Mouse (Mus musculus): ENCODE data around the gene Rab33b.
A peak's percentile ranks its signal among the peaks of the same experiment; 100 is the strongest.
"Not testable (repeated sequence)": the region's sequence is repeated elsewhere in the genome, so short reads cannot be mapped to it uniquely, and the experiment has no call there.

Rab33b gene

GRCm38 (mm10) chr3:51483741-51484359 lies at the start of gene Rab33b:
Rab33b (plus strand) TSS chr3:51483920.
- peak; percentile 98 for DNase-seq (ENCODE audit: low read depth, low spot score)

DNA sequence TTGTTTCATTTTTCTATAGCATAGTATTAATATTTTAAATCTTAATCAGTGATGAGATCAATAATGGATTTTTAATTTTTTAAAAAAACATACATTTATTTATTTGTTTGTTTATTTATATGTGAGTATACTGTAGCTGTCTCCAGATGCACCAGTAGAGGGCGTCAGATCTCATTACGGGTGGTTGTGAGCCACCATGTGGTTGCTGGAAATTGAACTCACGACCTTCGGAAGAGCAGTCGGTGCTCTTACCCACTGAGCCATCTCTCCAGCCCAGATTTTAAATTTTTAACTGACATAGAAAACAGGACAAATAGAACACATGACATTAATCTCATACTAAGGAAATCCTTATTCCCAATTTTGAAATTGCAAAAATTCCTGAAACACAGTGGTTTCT lies 49.4 kb upstream of the Rab33b start:
- DNase-seq (ENCODE audit: low read depth, low spot score): not testable (repeated sequence)

GRCm38 (mm10) chr3:51434871-51435595 lies 48.7 kb upstream of the Rab33b start:
- DNase-seq (ENCODE audit: low read depth, low spot score): no peak

DNA sequence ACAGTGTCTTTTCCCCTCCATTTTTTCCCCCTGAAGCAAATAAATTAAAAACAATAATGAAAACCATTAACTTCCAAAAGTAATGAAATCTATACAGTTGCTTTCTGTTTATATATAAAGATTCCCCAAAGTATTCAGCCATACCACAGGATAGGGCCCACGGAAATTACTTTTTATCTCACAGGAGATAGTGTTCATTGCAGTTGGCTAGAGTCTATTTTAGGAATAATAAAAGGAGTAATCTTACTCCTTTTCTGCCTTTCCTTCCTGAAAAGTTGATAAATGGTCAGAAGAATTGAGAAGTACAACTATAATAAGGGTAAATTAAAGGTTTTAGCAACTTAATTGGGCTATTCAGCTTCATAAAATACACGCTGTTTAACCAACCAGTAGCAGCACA lies 15.2 kb upstream of the Rab33b start:
- no peak for DNase-seq (ENCODE audit: low read depth, low spot score)

GRCm38 (mm10) chr3:51475706-51476105 lies 8.0 kb upstream of the Rab33b start:
- no peak for DNase-seq (ENCODE audit: low read depth, low spot score)

GRCm38 (mm10) chr3:51479893-51480292 lies 3.8 kb upstream of the Rab33b start:
- no peak for DNase-seq (ENCODE audit: low read depth, low spot score)

- peak; percentile 86 for DNase-seq (ENCODE audit: low read depth, low spot score)
Measured at GRCm38 (mm10) chr3:51481059-51481458, 2.7 kb upstream of the Rab33b start.

GRCm38 (mm10) chr3:51481881-51482280 lies 1.8 kb upstream of the Rab33b start:
- DNase-seq (ENCODE audit: low read depth, low spot score): no peak

- DNase-seq (ENCODE audit: low read depth, low spot score): no peak
Measured at GRCm38 (mm10) chr3:51482781-51483180, 939 bp upstream of the Rab33b start.

- no peak for DNase-seq (ENCODE audit: low read depth, low spot score)
Measured at GRCm38 (mm10) chr3:51484370-51484769, 650 bp downstream of the Rab33b start.

DNA sequence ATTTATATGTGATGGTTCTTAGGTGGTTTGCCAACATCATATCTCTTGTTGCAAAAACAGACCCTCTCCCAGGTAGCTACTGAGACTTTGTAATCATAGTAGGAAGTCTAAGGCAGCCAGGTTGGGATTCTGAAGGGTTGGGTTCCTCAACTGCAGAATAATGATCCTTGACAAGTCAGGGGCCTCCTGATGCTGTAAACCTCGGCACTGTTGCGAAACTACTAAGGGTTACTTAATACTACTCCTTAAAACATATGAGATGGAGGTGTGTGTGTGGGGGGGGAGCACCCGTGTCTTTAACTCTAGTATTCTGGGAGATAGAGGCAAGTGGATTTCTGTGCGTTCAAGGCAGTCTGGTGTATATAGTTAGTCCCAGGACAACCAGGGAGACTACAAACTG lies 1.6 kb downstream of the Rab33b start:
- no peak for DNase-seq (ENCODE audit: low read depth, low spot score)

GRCm38 (mm10) chr3:51486491-51487195 lies 2.9 kb downstream of the Rab33b start:
- no peak for DNase-seq (ENCODE audit: low read depth, low spot score)

DNA sequence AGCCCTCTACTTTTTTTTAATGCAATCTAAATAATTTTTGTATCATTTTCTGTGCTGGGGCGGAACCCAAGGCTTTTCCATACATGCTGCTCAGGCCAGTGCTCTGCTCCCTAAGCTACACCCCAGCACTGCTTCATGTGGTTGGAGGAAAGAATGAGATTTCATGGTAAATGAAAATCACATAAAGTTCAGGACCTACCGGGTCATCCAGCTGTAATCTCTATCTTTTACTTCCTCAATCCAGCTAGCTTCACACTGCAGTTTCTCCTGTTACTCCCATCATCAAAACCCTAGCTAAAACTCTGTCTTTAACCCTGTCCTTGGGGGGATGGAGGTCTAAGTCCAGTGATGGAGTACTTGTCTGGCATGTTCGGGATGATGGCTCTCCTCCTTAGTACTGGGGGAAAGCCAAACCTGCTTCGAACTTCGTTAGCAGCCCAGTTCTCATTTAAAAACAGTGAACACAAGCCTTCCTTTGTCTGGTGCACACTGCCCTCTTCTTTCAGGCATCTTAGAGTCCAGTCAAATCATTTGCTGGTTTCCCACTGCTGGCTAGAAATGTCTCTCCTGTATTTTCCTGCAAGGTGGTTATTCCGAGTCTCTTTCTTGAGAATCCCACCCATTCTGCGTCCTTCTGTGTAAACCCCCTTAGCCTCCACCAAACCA lies 6.5 kb downstream of the Rab33b start:
- DNase-seq (ENCODE audit: low read depth, low spot score): no peak

DNA sequence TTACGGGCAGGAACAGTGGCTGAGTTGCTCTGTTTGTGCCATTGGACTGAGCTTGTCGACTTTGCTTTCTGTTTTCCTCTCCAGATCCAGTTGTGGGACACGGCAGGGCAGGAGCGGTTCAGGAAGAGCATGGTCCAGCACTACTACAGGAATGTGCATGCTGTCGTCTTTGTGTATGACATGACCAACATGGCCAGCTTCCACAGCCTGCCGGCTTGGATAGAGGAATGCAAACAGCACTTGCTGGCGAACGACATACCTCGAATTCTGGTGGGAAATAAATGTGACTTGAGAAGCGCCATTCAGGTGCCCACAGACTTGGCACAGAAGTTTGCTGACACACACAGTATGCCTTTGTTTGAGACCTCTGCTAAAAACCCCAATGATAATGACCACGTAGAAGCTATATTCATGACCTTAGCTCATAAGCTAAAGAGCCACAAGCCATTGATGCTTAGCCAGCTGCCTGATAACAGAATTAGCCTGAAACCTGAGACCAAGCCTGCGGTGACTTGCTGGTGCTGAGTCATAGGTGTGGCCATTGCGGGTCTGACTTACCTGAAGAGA lies 9.6 kb downstream of the Rab33b start:
- DNase-seq (ENCODE audit: low read depth, low spot score): no peak

GRCm38 (mm10) chr3:51494466-51494865 lies 10.7 kb downstream of the Rab33b start:
- no peak for DNase-seq (ENCODE audit: low read depth, low spot score)

DNA sequence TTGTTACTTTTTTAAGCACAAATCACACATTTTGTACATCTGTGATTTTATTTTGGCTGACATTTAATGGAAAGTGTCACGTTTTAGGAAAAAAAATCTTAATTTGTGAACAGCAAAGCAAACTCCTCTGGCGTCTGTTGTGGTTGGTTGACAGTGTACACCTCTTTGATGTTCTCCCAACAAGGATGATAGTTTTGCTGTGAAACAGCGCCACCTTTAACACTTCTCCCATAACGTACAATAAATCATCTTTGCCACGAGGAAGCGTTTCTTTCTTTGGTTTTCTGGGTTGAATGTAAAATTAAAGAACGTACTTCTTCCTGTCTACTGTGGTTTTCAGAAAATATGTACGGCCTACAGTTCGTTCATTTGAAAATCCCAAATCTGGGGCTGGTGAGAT lies 11.9 kb downstream of the Rab33b start:
- peak; percentile 60 for DNase-seq (ENCODE audit: low read depth, low spot score)

DNA sequence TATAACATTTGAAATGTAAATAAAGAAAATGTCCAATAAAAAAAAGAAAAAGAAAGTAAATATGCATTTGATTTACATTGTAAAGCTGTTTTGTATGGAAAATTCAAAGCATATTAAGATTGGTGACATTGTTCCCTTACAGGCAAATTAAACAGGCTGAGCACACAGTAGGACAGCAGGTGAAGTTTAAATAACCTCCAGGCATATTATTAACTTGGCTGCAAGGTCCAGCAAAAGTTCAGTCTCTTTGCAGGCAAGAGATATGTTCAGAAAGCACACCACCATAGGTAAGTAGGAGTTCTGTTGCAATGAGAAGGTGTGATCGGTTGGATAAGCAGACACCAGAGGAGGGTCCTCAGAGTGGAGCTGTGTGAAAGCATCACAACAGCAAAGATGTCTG lies 14.3 kb downstream of the Rab33b start:
- no peak for DNase-seq (ENCODE audit: low read depth, low spot score)

- no peak for DNase-seq (ENCODE audit: low read depth, low spot score)
Measured at GRCm38 (mm10) chr3:51498659-51499058, 14.9 kb downstream of the Rab33b start.

DNA sequence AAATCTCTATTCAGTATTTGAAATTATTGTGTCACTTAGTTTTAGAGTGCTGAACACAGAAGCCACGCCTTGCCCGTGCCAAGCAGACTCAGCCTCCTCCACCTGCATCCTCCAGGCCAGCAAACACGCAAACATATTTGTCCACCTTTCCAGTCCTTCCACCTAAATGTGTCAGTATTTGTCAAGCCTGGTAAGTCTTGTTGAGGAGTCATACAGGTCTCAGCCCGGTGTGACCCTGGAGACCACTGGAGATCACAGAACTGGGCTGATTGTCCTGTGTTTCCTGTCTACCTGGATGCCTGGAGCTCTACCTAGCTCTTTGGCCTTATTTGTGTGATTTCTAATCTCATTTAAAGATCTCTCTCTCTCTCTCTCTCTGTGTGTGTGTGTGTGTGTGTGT lies 16.2 kb downstream of the Rab33b start:
- DNase-seq (ENCODE audit: low read depth, low spot score): no peak

- DNase-seq (ENCODE audit: low read depth, low spot score): no peak
Measured at GRCm38 (mm10) chr3:51504385-51504952, 20.7 kb downstream of the Rab33b start.

DNA sequence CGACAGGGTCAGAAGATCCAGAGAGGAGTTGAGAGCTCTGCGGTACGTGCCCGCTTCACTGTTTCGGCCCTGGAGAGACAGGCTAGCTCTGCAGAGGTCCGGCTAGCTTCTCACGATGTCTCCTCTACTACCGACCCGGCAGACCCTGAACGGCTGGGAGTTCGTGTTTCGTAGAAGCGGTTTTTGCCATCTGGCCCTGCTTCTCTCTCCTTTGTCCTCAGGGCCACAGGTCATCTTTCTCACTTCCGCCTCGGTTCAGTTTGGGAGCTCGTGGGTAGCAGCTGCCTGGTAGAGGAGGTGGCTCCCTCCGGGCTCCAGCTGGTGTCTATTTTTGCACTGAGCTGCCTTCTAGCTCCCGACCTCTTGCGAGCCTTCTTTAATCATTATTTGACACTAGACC lies 21.7 kb downstream of the Rab33b start:
- no peak for DNase-seq (ENCODE audit: low read depth, low spot score)

GRCm38 (mm10) chr3:51510903-51511302 lies 27.2 kb downstream of the Rab33b start:
- DNase-seq (ENCODE audit: low read depth, low spot score): peak; percentile 85

Data from CD4-positive, CD25-positive, alpha-beta regulatory T cell, adult 2 months (primary cell).